Mouse (Mus musculus): Measurements from ENCODE around the gene Khdc4. TPM values are rescaled to one million over a fixed set of nuclear protein-coding genes. Genes with fewer than 3 reads are reported as not detected.

The Khdc4 gene
- total and polyA plus RNA-seq, 3 experiments: 47.4 to 71.0 TPM; not detected in 1

- TF ChIP-seq MAFK (IDR thresholded peaks at IDR 0.05; ENCODE audit: borderline replicate concordance, low read depth, low read length): no peak
These were observed 42.5 kb upstream of the Khdc4 start (continued) for GRCm38 (mm10) chr3:88643078-88643477.

- peaks cover 2 to 43% of the 10 kb centered on the region in 2 experiments; a peak in 3 of 4 replicates for H3K36me3 ChIP-seq (ENCODE audit: control insufficient read depth in 1 of 2, insufficient read depth in 2 of 2, low read length in 2 of 2)
- H3K79me2 ChIP-seq (ENCODE audit: control insufficient read depth, insufficient read depth, low read length, poor library complexity): no peaks in the 10 kb centered on the region
- no peak for TF ChIP-seq RAD21 (IDR thresholded peaks at IDR 0.05; ENCODE audit: low read depth, low read length)
- TF ChIP-seq TAL1 (IDR thresholded peaks at IDR 0.05; ENCODE audit: low read length): no peak
- no peak for TF ChIP-seq ZNF384 (IDR thresholded peaks at IDR 0.05; ENCODE audit: low read depth, low read length)
- no peak for TF ChIP-seq NELFE (IDR thresholded peaks at IDR 0.05; ENCODE audit: low read depth, low read length)
- no peak for TF ChIP-seq GATA1 (IDR thresholded peaks at IDR 0.05; ENCODE audit: low read depth, low read length)
- TF ChIP-seq KAT2A (conservative IDR thresholded peaks at IDR 0.05; ENCODE audit: low read depth, low read length): no peak
- TF ChIP-seq SIN3A (IDR thresholded peaks at IDR 0.05; ENCODE audit: low read length): no peak
- TF ChIP-seq NRF1 (IDR thresholded peaks at IDR 0.05; ENCODE audit: insufficient read depth, low read depth, low read length, poor library complexity, severe bottlenecking): no peak
- no peak for TF ChIP-seq CTCF (IDR thresholded peaks at IDR 0.05 in 2 of 3, conservative IDR thresholded peaks at IDR 0.05 in 1 of 3; ENCODE audit: control insufficient read depth in 1 of 3, insufficient read depth in 1 of 3, low read depth in 2 of 3, low read length in 3 of 3, poor library complexity in 1 of 3, severe bottlenecking in 1 of 3)
- no peak for TF ChIP-seq POLR2AphosphoS5 (IDR thresholded peaks at IDR 0.05; ENCODE audit: borderline replicate concordance, low read depth, low read length)
- TF ChIP-seq MEF2A (IDR thresholded peaks at IDR 0.05; ENCODE audit: extremely low read depth, insufficient replicate concordance, low read depth, low read length, poor library complexity, severe bottlenecking): no peak
- no peak for TF ChIP-seq MAX (IDR thresholded peaks at IDR 0.05; ENCODE audit: low read length)
- no peak for TF ChIP-seq TBP (IDR thresholded peaks at IDR 0.05; ENCODE audit: low read depth, low read length)
- no peak for TF ChIP-seq MYC (IDR thresholded peaks at IDR 0.05; ENCODE audit: low read depth, low read length)
- no peak for TF ChIP-seq ZC3H11A (IDR thresholded peaks at IDR 0.05; ENCODE audit: low read depth, low read length)
- TF ChIP-seq POLR2A (IDR thresholded peaks at IDR 0.05; ENCODE audit: control insufficient read depth in 1 of 2, insufficient read depth in 1 of 2, low read depth in 1 of 2, low read length in 2 of 2, poor library complexity in 1 of 2): no peak
- no peak for TF ChIP-seq E2F4 (IDR thresholded peaks at IDR 0.05; ENCODE audit: borderline replicate concordance, low read depth, low read length)
- TF ChIP-seq USF2 (IDR thresholded peaks at IDR 0.05; ENCODE audit: borderline replicate concordance in 1 of 2, insufficient read depth in 1 of 2, low read depth in 1 of 2, low read length in 2 of 2): no peak
- no peak for TF ChIP-seq CHD2 (IDR thresholded peaks at IDR 0.05; ENCODE audit: low read length)
- no peak for TF ChIP-seq JUND (IDR thresholded peaks at IDR 0.05; ENCODE audit: low read depth, low read length)
- no peak overlapping the region for H3K9ac ChIP-seq (ENCODE audit: control insufficient read depth, low read depth, low read length, poor library complexity, severe bottlenecking)
- DNase-seq (ENCODE audit: low read depth, low spot score): no peak
- H3K27ac ChIP-seq (ENCODE audit: control insufficient read depth, low read depth, low read length): no peak overlapping the region
- no peaks in the 10 kb centered on the region for H3K9me3 ChIP-seq (replicated peaks; ENCODE audit: insufficient read depth, low read length)
- H3K4me3 ChIP-seq (ENCODE audit: control insufficient read depth in 1 of 2, insufficient read depth in 1 of 2, low read depth in 2 of 2, low read length in 2 of 2): no peak overlapping the region
- no peaks in the 10 kb centered on the region for H3K27me3 ChIP-seq (ENCODE audit: control insufficient read depth in 1 of 2, insufficient read depth in 2 of 2, low read length in 2 of 2)
- H3K4me1 ChIP-seq (ENCODE audit: control insufficient read depth in 1 of 2, insufficient read depth in 2 of 2, low read length in 2 of 2): peaks cover 0 to 2% of the 10 kb centered on the region in 2 experiments; a peak in 2 of 4 replicates
These were observed 39.7 kb upstream of the Khdc4 start for GRCm38 (mm10) chr3:88645937-88646336.

All from MEL (cell line).